Mouse (Mus musculus) adrenal gland, postnatal 25 days (tissue): ENCODE data around the gene Tsc1. TPM values are rescaled to one million over a fixed set of nuclear protein-coding genes. Genes with fewer than 3 reads are reported as not detected.

Experiments
- DNase-seq: peaks from one replicate; pipeline ENCODE4 v3.0.0; 2021; ENCODE audit warnings: mixed read lengths
- long read RNA-seq: library from polyadenylated mRNA; stranded (forward); transcript quantifications from one replicate; pipeline ENCODE4 v2.0.0, GENCODE M21; 2021
- total RNA-seq: library from RNA; stranded (reverse); gene quantifications from 2 replicates; pipeline ENCODE4 v1.2.3, GENCODE M21; 2021

Tsc1 gene
- total RNA-seq = 22.3 and 22.8 TPM in 2 replicates
- long read RNA-seq, partial matches to known transcripts = 5 of 13 reads
- long read RNA-seq, other reads (novel, unspliced or antisense) = 8 of 13 reads

DNA sequence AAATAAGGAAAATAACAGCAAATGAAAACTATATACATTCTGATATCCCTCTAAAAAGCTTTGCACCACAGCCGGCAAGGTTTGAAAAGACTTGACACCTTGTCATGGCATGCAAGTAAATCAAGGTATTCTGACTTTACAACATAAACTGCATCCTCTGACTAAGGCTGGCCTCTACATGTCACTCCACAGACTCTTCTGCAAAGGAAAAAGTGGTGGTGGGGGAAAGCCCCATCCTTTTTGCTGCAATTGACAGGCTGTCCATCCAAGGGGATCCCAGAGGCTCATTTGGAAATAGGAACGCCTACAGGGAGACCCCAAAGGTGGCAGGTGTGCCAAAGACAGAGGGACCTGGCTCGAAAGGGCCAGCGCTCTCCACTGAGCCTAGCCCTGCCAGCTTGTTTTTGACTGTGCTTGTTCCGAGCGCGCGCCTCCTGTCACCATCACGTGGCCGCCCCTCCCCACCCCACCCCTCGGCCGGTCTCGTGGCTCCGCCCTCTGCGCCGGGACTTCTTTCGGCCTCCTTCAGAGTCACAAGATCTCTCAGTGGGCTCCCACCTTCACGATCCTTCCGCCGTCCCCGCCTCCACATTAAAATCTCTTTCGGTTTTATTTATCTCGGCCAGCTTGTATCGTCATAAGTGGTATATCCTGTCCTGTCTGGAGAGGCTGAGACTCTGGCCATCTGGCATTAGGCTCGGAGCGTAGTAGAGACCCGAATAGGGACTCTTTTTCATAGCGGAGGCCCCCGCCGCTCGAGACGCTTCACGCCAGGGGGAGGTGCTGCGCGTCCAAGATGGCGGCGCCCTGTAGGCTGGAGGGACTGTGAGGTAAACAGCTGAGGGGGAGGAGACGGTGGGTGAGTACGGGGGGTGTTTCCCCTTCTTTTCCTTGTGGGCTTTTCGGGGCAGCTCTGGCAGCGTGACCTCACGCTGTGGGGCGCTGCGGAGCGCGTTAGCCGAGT lies at the start of gene Tsc1:
Gene Tsc1 (plus strand): TSS at position 768 of the 964 bp plus-strand sequence.
- DNase-seq = peak; percentile 94

DNA sequence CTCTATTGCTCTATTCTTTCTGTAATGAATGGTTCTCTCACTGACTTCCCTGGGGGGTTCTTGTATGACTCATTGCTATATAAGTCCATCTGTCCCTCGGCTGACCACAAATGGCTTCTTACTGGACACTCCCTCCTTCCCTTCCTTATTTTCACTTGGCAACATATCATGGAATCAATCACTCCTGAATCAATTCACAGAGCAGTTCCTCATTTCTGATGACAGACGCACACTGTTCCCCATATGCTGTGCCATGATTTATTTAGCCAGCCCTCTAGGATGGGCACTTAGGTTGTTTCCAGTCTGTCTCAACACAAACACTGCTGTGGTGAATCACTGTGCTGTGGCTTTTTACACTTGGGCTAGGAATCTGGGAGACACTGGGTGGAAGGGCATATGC lies 49.5 kb upstream of the Tsc1 start:
- DNase-seq = no peak

DNA sequence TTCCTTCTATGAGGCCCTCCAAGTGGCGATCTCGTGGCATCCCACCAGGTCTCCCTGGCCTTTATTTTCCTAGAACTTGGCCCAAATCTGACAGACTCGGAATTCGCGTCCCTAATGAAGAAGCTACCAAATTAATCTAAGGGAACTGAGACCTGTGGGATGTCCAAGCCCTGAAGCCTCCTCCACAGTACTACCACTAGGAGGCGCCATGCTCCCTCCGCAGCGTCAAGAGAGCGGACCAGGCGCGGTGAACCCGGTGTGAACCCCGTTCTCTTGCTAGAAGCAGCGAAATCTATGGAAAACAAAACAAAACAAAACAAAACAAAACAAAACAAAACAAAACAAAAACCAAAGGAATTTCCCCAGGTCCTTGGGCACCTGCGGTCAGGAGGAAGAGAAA lies 48.2 kb upstream of the Tsc1 start:
- DNase-seq = peak; percentile 74

DNA sequence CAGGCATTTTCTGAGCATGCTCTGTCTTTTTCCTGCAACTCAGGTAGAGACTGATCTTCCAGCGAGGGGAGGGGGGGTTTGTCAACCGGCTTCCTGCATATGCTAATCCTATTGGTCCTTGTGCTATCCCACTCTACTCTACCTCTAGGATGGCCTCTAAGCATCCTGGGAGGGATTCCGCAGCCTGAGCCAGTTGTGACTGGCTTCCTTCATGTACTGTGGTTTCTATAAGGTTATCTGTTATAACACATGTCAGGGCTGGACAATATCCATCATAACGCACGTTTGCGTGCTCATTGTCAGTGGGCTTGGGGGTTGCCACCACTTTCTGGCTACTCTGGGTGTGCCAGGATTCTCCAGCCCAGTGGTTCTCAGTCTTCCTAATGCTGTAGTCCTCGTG lies 45.0 kb upstream of the Tsc1 start:
- no peak for DNase-seq

DNA sequence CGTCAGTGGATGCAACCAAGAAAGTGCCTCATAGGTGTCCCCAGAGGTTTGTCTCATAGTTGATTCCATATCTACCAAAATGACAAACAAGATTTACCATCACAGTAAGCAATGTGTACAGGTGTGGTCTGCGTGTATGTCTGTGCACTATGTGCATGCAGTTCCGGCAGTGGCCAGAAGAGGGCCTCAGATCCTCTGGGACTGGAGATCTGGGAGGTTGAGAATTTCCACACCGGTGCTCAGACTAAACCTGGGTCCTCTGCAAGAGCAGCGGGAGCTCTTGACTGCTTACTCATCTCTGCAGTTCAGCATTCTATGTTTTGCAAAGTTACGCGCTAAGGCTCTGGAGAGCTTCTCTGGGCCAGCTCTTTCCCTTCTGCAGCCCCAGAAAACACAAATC lies 44.0 kb upstream of the Tsc1 start:
- no peak for DNase-seq

DNA sequence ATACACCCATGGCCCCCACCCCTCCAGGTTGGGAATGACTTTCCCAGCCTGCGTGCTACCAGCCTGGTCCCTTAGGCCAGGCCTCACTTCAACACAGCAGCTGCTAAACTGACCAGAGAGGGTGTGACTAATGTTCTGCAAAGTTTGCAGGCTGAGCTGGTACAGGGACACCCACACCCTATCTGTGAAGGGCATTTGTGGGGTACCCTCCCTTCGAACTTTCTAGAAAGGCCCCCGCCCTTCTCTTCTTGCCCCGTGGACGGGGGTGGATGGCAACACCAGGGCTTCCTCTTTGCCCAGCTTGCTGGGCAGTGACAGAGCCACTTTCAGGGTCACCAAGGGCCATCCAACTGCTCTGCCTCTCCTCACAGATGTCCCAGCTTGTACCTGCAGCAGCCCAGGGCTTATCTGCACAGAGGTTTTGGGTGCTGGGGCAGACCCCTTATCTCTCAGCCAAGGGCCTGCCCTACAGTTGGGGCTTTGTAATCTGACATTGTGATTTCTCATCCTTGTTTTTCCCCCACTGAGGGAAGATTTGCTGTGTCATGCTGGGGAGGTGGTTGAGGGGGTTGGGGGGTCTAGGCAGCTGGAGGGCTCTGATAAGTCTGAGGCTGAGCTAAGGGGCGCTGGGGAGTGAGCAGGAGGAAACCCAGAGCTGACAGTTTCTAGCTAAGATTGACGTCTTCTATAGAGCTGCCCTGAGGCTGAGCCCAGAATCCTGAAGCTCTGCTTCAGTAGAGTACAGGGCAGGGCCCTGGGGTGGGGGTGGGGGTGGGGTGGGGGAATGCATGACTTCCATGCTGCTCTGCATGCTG lies 43.1 kb upstream of the Tsc1 start:
- DNase-seq = no peak

DNA sequence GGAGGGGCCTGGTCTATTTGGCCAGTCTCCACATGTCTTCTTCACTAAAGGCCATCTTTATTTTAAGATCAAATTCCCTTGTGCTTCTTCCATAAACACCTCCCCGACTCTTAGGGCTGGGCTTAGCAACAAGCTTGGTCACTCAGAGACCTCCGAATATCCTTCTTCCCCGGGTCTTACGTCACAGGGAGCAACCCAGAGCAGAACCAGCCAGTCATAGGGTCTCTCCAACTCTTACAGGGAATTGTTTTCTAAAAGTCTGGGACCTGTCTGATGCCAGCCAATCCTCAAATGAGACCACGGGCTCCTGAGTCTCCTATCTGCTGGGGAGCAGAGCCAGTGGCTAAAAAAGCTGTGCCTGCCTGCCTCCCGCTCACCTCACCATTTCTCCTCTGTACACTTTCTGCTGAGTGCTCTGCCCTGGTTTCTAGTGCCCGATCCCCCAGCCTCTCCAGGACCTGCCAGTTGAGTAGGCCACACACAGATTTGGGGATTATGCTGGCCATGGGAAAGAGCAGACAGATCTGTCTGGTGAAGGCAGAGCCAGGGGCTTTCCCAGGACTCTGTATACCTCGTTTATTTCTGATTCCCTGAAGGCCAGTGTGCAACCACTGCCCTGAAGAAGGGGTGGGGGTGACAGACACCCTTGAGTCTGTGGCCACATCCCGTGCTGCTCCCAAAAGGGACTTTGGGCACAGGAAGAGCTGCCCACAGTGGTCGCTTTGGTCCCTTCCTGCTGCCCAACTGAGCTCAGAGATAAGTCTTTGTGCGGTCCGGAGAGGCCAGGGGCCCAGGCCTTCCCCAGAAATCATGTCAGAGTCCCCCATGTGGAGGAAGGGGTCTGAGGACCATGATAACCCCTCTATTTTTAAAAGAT lies 42.1 kb upstream of the Tsc1 start:
- no peak for DNase-seq

DNA sequence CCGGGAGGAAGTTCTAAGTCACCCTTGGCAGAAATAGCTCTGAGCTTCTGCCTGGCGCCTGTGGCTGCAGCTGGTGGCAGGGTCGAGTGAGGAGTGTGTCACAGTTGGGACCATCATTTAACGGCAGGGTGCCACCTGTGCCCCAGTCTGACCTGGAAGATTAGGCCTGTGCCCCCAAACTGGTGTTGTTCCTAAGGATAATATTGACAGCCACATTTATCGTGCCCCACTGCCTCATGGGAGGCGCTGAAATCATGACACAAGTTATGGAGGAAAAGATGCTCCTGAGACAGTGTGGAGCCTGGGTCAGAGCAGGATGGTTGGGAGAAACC lies 41.5 kb upstream of the Tsc1 start:
- no peak for DNase-seq

DNA sequence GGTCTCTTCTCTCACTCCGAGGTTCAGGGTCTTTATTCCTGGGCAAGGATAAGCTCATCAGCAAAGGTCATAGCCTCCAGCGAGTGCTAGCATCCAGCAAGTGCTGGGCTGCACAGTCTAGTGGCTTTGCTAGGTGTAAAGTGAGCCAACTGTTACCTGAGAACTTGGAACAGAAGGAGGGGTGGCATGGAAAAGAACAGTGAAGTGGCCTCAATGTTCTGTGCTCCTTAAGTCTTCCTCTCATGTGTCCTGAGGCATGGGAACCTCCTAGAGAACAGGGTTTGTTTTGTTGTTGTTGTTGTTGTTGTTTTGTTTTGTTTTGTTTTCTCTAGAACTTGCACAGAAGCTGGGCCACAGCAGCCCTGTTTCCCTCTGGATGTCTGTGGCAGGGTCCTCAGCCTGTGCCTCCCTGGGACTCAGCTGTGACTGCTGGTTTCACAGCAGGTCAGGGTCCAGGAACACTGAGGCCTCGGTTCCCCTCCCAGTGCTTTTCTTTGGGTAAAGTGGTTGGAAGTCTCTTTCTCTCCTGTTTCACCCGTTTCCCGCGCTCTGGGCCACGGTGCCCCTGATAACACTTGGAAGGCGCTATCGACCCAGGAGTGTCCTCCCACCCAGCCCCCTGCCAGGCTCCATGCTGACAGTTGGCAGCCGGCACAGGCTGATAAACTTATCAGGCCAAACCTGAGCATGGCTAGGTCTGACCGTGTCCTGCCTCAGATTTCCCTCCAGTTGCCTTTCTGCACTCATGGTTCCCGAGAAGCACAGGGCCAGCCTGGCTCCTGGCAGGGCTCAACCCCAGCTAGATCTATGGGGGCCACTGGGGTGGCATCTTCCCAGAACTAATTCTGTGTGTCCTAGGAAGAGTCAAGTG lies 39.1 kb upstream of the Tsc1 start:
- no peak for DNase-seq

DNA sequence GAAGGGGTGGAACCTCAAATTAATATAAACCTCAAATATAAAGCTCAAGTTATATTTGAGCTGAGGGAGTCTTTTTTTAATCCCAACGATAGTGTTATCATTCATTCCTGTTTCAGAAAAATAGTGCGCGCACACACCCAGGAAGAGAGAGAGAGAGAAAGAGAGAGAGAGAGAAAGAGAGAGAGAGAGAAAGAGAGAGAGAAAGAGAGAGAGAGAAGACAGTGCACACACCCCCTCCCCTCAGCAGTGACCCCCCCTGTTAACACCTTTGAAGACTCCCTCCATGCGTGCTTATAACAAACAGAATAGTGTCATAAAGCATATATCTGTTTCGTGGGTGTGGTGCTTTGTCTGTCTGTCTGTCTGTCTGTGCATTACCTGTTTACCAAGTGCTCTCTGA lies 37.5 kb upstream of the Tsc1 start:
- DNase-seq = no peak

DNA sequence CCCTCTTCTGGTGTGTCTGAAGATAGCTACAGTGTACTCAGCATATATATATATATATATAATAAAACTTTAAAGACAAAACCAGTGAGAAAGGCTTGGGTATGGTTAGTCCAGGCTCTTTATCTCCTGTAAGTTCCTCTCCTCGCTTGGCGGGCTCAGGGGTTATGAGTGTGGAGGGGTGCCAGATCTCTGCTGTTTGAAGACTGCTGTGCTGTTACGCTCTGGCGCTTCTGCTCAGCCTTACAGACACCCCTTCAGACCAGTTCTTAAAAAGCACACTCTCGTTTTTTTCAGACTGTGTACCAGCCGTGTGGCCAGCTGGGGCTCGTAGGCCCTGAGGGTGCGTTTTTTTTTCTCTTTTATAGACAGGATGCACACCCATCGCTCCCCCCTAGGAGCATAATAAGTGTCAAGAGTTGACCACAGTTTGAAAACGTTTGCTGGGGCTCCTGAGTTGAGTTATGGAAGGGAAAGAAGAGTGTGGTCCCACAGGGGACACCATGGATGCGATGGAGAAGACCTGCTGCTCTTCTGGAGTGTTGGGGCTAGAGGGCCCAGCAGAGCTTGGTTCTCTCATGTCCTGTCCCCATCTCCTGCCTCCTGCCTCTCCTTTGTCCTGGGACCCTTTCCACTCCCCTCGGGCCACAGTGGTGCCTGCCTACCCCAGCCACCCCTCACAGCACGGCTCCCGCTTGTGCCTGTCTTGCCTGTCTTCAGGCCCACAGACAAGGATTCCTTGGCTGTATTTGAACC lies 35.1 kb upstream of the Tsc1 start:
- no peak for DNase-seq

DNA sequence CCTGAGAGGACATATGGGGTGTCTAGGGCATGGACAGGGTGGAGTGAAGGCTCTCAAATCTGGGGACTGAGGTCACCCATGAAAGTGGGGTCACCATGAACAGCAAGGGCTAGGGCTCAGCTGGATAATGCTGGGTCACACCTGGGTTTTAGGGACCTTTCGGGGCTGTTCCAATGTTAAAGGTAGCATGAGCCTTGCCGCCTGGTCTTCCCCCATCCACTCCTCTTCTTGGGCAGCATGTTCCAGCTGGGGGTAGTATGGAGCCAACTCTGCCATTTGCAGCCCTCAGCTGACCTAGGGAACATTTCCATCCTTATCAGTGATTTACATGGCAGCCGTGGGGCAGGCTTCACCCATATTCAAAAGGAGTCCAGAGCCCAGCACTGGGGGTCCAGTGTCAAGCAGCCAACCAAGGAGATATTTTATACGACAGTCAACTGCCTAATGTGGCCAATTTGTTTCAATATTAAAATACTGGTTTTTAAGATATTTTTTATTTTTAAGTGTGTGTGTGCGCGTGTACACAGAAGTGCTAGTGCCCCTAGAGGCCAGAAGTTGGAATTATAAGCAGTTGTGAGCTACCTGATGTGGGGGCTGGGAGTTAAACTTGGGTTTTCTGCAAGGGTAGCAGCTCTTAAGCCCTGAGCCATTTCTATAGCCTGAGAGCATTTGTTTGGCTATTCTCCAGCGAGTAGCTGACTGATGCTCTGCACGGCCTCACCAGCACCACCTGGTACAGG lies 34.3 kb upstream of the Tsc1 start:
- DNase-seq = no peak

DNA sequence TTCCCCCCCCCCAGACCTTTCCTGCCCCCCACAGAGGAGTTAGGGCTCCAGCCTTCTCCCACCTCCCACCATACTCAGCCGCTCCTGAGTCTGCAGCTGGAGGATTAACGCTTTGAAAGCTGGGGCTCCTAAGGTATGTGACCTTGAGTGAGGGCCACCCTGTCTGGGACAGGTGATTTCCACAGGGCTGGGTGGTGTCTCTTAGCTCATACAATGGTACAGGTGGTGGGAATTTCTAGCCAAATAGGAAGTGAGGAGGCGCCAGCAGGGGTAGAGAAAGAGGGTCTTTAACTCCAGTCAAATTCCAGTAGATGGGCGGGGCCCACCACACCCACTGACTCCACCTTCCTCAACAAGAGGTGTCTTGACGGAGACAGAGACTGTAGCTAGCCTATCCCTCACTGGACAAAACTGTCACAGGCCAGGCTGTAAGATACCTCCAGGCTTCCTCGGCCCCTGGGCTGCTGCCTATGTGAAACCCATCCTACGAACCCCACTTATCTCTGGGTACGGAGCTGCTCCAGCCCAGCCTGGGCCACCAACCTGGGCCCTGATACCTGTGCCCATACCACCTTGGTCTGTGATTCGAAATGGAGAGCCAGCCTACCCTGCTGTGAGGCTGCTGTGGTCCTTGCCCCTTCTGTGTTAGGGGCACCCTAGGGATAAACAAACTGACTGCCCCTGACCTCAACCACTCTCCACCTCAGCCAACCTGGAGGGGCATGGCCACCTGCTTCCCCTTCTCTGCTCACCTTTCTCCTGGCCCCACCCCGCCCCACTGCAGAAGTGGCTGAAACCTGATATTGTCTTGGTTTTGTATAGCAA lies 33.5 kb upstream of the Tsc1 start:
- no peak for DNase-seq

DNA sequence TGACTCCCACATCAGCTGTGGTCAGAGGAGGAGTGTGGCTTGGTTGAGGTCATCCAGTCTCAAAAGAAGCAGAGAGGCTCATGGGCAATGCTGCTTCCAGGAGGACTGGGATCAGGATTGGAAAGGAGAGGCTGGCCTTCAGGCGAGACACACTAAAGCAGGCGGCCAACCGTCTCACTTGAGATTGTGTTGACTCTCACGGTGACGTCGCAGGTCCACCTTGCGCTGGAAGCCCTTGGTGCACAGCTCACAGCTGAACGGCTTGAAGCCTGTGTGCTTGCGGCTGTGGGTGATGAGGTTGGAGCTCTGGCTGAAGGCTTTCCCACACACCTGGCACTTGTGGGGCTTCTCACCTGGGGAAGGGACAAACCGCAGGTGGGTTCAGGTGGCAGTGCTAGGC lies 31.2 kb upstream of the Tsc1 start:
- DNase-seq = no peak

DNA sequence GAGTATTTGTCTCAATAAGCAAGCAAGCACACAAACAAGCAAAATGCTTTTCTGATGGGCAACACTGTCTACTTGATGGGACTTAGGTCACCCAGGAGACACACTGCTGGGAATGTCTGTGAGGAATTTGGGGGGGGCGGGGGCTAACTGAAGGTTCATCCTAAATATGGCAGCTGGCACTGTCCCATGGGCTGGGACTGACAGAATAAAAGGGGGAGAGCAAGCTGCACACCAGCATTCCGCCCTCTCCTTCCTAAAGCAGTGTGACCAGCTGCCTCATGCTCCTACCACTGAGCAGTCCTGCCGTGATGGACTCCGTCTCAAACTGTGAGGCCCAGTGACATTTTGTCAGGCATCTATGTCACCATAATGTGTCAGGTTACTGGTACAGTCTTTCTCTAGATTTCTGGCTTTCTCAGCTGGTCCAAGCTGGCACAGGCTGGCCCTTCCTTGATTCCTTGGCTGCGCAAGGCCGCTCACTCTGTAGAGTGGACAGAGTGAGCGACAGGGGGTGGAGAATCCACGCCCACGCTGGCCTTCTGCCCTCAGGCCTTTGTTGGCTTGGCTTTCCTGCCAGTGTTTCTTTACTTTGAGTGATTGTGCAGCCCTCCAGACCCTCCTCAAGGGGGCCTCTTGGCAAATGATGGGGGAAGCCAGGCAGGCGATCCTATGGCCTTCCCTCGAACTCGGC lies 30.2 kb upstream of the Tsc1 start:
- no peak for DNase-seq

DNA sequence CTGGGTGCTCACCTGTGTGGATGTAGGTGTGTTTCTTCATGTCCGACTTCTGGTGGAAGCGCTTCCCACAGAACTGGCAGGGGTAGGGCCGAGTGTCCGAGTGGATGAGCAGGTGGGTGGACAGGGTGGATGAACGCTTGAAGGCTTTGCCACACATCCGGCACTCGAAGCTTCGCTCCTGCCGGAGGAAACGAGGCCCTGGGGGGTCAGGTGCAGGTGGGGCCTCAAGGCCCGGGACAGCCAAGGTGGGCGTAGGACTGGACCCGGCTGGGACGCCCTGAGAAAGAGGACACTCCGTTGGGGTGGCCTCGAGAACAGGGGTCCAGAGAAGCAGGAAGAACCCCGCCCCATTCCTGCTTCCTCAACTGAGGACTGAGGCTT lies 29.6 kb upstream of the Tsc1 start:
- no peak for DNase-seq

DNA sequence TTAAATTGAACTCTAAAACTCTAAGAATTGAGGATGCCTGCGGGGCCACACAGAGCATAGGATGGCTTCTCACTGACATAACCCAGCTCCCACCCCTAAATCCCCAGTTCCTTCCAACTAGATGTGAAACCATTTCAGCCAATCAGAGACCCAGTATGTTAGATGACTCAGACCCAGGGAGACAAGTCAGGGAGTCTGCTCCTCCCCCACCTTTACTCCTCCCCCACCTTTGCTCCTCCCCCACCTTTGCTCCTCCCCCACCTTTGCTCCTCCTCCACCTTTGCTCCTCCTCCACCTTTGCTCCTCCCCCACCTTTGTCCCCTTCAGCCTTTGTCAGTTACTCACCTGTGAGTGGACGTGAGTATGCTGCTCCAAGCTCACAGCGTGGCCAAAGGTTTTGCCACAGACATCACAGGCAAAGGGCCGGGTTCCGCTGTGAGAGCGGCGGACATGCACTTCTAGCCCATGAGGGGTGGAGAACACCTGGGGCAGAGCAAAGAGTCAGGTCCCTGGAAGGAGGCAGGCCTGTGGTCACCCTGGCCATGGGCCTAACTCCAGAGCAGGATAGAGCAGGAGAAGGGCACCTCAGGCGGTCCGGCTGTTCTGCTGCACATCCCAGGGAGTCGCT lies 28.5 kb upstream of the Tsc1 start:
- no peak for DNase-seq

DNA sequence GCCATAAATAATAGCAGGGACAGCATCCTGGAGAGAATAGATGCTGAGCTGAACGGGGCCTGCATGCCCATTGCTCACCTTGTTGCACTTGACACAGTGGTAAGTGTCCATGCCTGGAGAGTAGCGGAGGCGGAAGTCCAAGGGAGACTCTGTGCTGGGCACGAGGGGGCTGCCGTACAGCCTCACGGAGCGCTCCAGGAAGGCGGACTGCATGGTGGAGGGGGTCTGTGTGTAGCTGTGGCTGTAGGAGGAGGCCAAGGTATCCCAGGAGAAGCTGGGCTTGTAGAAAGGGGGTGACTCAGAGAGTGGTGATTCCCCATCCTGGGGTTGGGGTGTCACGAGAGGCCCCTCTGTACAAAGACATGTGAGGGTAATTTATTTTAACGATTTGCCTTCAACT lies 27.4 kb upstream of the Tsc1 start:
- DNase-seq = no peak
